Mouse (Mus musculus) testis, adult 2 months (tissue): ENCODE results near the gene Wdr93.

Experiments
- CTCF ChIP-seq: fragments of 200-500 bp; IDR thresholded peaks from 2 replicates; pipeline ENCODE4 v1.5.1; 2012; ENCODE audit warnings: low read depth, mild to moderate bottlenecking, inconsistent platforms, low read length, moderate library complexity; ENCODE audit not compliant: control insufficient read depth, insufficient read depth, insufficient replicate concordance
- POLR2A ChIP-seq: fragments of 200-500 bp; IDR thresholded peaks from 2 replicates; pipeline ENCODE4 v1.6.1; 2012; ENCODE audit warnings: low read depth, mild to moderate bottlenecking, inconsistent platforms, low read length, moderate library complexity; ENCODE audit not compliant: control insufficient read depth

DNA sequence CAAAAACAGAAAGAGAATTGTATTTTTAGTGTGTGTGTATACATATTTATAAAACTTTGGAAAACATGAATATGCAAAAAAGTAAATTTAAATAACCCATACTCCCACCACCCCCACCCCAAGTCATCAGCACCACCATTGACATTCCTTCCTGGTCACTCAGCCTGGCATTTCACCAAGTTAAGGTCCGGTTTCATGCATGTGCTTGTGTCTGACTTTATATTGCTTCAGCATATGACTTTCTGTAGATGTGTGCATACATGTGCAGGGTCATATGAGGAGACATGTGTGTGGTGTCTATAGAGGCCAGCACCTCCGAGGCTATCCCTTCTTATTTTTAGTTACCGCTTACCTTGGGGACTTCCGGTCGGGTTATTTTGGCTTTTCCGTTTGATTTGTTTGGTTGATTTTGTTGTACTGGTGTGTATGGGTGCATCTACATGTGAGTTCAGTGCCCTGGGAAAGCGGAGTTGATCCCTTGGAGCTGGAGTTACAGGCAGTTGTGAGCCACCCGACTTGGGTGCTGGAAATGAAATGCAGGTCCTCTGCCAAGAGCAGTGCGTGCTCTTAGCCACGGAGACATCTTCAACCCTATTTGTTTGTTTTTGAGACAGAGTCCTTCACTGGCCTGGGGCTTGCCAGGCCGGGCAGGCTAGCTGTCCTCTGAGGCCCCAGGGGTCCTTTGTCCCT lies 39.0 kb downstream of the Wdr93 start:
- TF ChIP-seq CTCF (no peak), POLR2A (no peak)
